Mouse (Mus musculus): Measurements from ENCODE around the gene Gm7849. TPM values are rescaled to one million over a fixed set of nuclear protein-coding genes. Genes with fewer than 3 reads are reported as not detected.
"Not testable (repeated sequence)": the region's sequence is repeated elsewhere in the genome, so short reads cannot be mapped to it uniquely, and the experiment has no call there.

Gene Gm7849
- not detected for total RNA-seq (2021)
- long read RNA-seq, experiment 1, result 0 reads
- long read RNA-seq, experiment 2, result 0 reads

GRCm38 (mm10) chr8:21456460-21456859, at the start of gene Gm7849:
Gm7849 (minus strand) TSS chr8:21456560.
- not testable (repeated sequence) for DNase-seq (ENCODE audit: low spot score in 2 of 2)

- not testable (repeated sequence) for DNase-seq (ENCODE audit: low spot score in 2 of 2)
Measured at GRCm38 (mm10) chr8:21427111-21427510, 29.2 kb downstream of the Gm7849 start, which contains the start of gene Defa36. Defa36 (plus strand) TSS chr8:21427411.

Other genes starting within 250 kb of the Gm7849 start
- gene Gm15292, start 206.8 kb downstream of the Gm7849 start, total RNA-seq (2021), result not detected
- gene Defa27, start 141.0 kb downstream of the Gm7849 start, total RNA-seq (2021), result not detected
- gene Defa29, start 129.5 kb downstream of the Gm7849 start, total RNA-seq (2021), result not detected
- not detected for gene Defa2, start 78.0 kb downstream of the Gm7849 start, total RNA-seq (2021)
- gene Defa33, start 64.7 kb downstream of the Gm7849 start, total RNA-seq (2021), result not detected
- gene Defa36, start 29.1 kb downstream of the Gm7849 start, total RNA-seq (2021), result not detected
- not detected for gene Defa20, start 52.7 kb upstream of the Gm7849 start, total RNA-seq (2021)
- gene Defa32, start 72.5 kb upstream of the Gm7849 start, total RNA-seq (2021), result not detected
- gene Defa37, start 108.8 kb upstream of the Gm7849 start, total RNA-seq (2021), result not detected
- not detected for gene Defa28, start 126.4 kb upstream of the Gm7849 start, total RNA-seq (2021)
- not detected for gene Gm7861, start 137.9 kb upstream of the Gm7849 start, total RNA-seq (2021)
- not detected for gene Defa26, start 161.6 kb upstream of the Gm7849 start, total RNA-seq (2021)
- not detected for gene Defa17, start 199.2 kb upstream of the Gm7849 start, total RNA-seq (2021)
- gene Defa34, start 209.2 kb upstream of the Gm7849 start, total RNA-seq (2021), result not detected
- gene AY761184, start 247.1 kb upstream of the Gm7849 start, total RNA-seq (2021), result not detected

All from left cerebral cortex, adult 18-20 months (tissue).